Comparison of ENCODE assay signal across 22 mouse cellular contexts in the genomic region with DNA sequence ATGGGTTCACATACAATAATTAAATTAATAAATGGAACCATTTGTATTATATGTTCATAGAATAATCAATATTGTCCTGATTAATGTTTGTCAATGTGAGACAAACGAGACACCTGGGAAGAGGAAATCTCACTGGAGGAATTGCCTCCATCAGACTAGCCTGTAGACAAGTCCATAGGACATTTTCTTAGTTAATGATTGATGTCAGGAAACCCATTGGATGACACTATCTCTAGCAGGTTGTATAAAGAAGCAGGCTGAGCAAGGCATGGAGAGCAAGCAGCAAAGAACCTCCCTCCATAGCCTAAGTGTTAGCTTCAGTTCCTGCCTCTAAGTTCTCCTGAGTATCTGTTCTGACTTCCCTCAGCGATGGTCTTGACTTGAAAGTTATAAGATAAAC.
DNase-seq lines count a peak whose midpoint lies in the region; ATAC-seq and TF ChIP-seq lines count a peak whose summit lies in the region.
"Had no signal": no experiment of that assay in that cellular context is flagged by ENCODE, and none has a peak within 500 bp of the region (broad histone marks: within the 10 kb centered on the region; RNA-seq: fewer than 3 reads in every experiment).

No protein-coding gene starts in this region.

- intact Hi-C loops in heart, postnatal 14 days (cut with DNase I), result no loop called here

- H3K4me3 ChIP-seq in cortical plate, adult 2 months (ENCODE audit: insufficient read depth, low read length), result no peak overlapping the region
- H3K4me3 ChIP-seq in intestine, postnatal 0 days (ENCODE audit: low read depth, low read length), result no peak overlapping the region
- H3K4me3 ChIP-seq in liver, embryonic 13.5 days (replicated peaks), result no peak overlapping the region
- no peak overlapping the region for H3K4me3 ChIP-seq in heart, embryonic 11.5 days (ENCODE audit: low read depth, low read length)
- H3K4me3 ChIP-seq: embryonic facial prominence, embryonic 15.5 days; erythroblast, embryonic 14.5 days; forebrain, embryonic 10.5 days; heart, adult 2 months; heart, embryonic 12.5 days; hindbrain, embryonic 15.5 days had no signal

- TF ChIP-seq CTCF in cortical plate, adult 2 months (IDR thresholded peaks at IDR 0.05; ENCODE audit: extremely low read depth, insufficient read depth, low read length), result no peak
- TF ChIP-seq CTCF in intestine, postnatal 0 days (IDR thresholded peaks at IDR 0.05; ENCODE audit: low read depth), result no peak

- no peak for TF ChIP-seq POLR2A in cortical plate, adult 2 months (IDR thresholded peaks at IDR 0.05; ENCODE audit: extremely low read depth, insufficient read depth, low read length)

- peak; percentile 86 for ATAC-seq in intestine, postnatal 0 days
- ATAC-seq in liver, embryonic 13.5 days (ENCODE audit: low read depth), result peak; percentile 58; the same call in 1 of the 2 replicates
- ATAC-seq in heart, embryonic 11.5 days (replicated peaks; ENCODE audit: insufficient number of reproducible peaks, low FRiP score, low TSS enrichment), result no peak
- ATAC-seq: activated CD4-positive, CD25-positive, alpha-beta regulatory T cell, adult 4 months; forebrain, embryonic 14.5 days had no signal

- no peaks in the 10 kb centered on the region for H3K27me3 ChIP-seq in intestine, postnatal 0 days (replicated peaks; ENCODE audit: control insufficient read depth, insufficient read depth, low read length)
- no peaks in the 10 kb centered on the region for H3K27me3 ChIP-seq in liver, embryonic 13.5 days
- no peaks in the 10 kb centered on the region for H3K27me3 ChIP-seq in heart, embryonic 11.5 days (ENCODE audit: control insufficient read depth, insufficient read depth, low read length)
- H3K27me3 ChIP-seq: embryonic facial prominence, embryonic 15.5 days; heart, embryonic 12.5 days; hindbrain, embryonic 15.5 days had no signal

- H3K27ac ChIP-seq in cortical plate, adult 2 months (ENCODE audit: insufficient read depth, low read length), result peak overlapping the region; percentile 79
- no peak overlapping the region for H3K27ac ChIP-seq in intestine, postnatal 0 days (ENCODE audit: low read depth, low read length)
- H3K27ac ChIP-seq in liver, embryonic 13.5 days, result no peak overlapping the region
- H3K27ac ChIP-seq in heart, embryonic 11.5 days (ENCODE audit: low read depth, low read length), result no peak overlapping the region
- H3K27ac ChIP-seq: embryonic facial prominence, embryonic 15.5 days; forebrain, embryonic 10.5 days; heart, adult 2 months; hindbrain, embryonic 15.5 days had no signal

- H3K4me1 ChIP-seq in cortical plate, adult 2 months (ENCODE audit: control insufficient read depth, insufficient read depth, low read length), result peaks cover 8% of the 10 kb centered on the region; the same call in 1 of the 2 replicates
- no peaks in the 10 kb centered on the region for H3K4me1 ChIP-seq in intestine, postnatal 0 days (replicated peaks; ENCODE audit: control insufficient read depth, insufficient read depth, low read length)
- H3K4me1 ChIP-seq in liver, embryonic 13.5 days (replicated peaks), result no peaks in the 10 kb centered on the region
- H3K4me1 ChIP-seq in heart, embryonic 11.5 days (ENCODE audit: control insufficient read depth, insufficient read depth, low read length), result no peaks in the 10 kb centered on the region
- H3K4me1 ChIP-seq: embryonic facial prominence, embryonic 15.5 days; forebrain, embryonic 10.5 days; hindbrain, embryonic 15.5 days had no signal

- peak; percentile 24 for DNase-seq in heart, adult 11 months
- no peak for DNase-seq in heart, postnatal 14 days
- no peak for DNase-seq in liver, embryonic 13.5 days
- DNase-seq in spleen, postnatal 14 days (ENCODE audit: low spot score in 2 of 2), result no peak
- no peak for DNase-seq in T-cell, adult 2 months (ENCODE audit: low spot score)
- DNase-seq: adrenal gland, postnatal 36 days; B cell, adult 2 months; cerebellum, adult 2 months; cerebellum, postnatal 10 days; embryo, embryonic 11 days; heart, adult 2 months; heart, postnatal 36 days had no signal

- WGBS in intestine, postnatal 0 days, result 47% methylated on average over 2 of the region's 2 CpGs
- 80% methylated on average over 2 of the region's 2 CpGs for WGBS in liver, embryonic 13.5 days (ENCODE audit: insufficient replicate concordance)
- WGBS in heart, embryonic 11.5 days (ENCODE audit: insufficient replicate concordance), result 85% methylated on average over 2 of the region's 2 CpGs

- peaks cover 59% of the 10 kb centered on the region for H3K36me3 ChIP-seq in intestine, postnatal 0 days (ENCODE audit: control insufficient read depth, insufficient read depth)
- peaks cover 62% of the 10 kb centered on the region for H3K36me3 ChIP-seq in liver, embryonic 13.5 days
- peaks cover 16% of the 10 kb centered on the region for H3K36me3 ChIP-seq in heart, embryonic 11.5 days (ENCODE audit: control insufficient read depth, insufficient read depth, low read length)

- H3K4me2 ChIP-seq in intestine, postnatal 0 days (replicated peaks; ENCODE audit: low read depth), result no peak overlapping the region
- no peak overlapping the region for H3K4me2 ChIP-seq in liver, embryonic 13.5 days
- H3K4me2 ChIP-seq in heart, embryonic 11.5 days, result no peak overlapping the region
- H3K4me2 ChIP-seq: embryonic facial prominence, embryonic 15.5 days; heart, embryonic 12.5 days; hindbrain, embryonic 15.5 days had no signal

- H3K9ac ChIP-seq in intestine, postnatal 0 days (ENCODE audit: low read depth, low read length), result no peak overlapping the region
- no peak overlapping the region for H3K9ac ChIP-seq in liver, embryonic 13.5 days
- H3K9ac ChIP-seq in heart, embryonic 11.5 days (ENCODE audit: low read depth, low read length), result no peak overlapping the region
- H3K9ac ChIP-seq: embryonic facial prominence, embryonic 15.5 days; heart, embryonic 12.5 days; hindbrain, embryonic 15.5 days had no signal

- H3K9me3 ChIP-seq in intestine, postnatal 0 days (ENCODE audit: control insufficient read depth), result no peaks in the 10 kb centered on the region
- no peaks in the 10 kb centered on the region for H3K9me3 ChIP-seq in liver, embryonic 13.5 days (replicated peaks)
- no peaks in the 10 kb centered on the region for H3K9me3 ChIP-seq in heart, embryonic 11.5 days (replicated peaks; ENCODE audit: control insufficient read depth, low read length)
- H3K9me3 ChIP-seq: embryonic facial prominence, embryonic 15.5 days; forebrain, embryonic 10.5 days; hindbrain, embryonic 15.5 days had no signal
